Mouse (Mus musculus) liver, adult 10 weeks (tissue): ENCODE results near the gene Zfp386. TPM values are rescaled to one million over a fixed set of nuclear protein-coding genes. Genes with fewer than 3 reads are reported as not detected.

Source experiments
- polyA plus RNA-seq: library from polyadenylated mRNA; stranded (reverse); fragments of 350-450 nt; fragmentation: Illumina TruSeq; extraction: RNeasy Lipid Tissue Mini Kit (QIAGEN cat#74804); gene quantifications from one replicate; pipeline ENCODE4 v1.2.3, GENCODE M21; 2014; ENCODE audit warnings: low read depth, low replicate concordance

The Zfp386 gene
- 49.7 TPM for polyA plus RNA-seq

GRCm38 (mm10) chr12:116047440-116048377 is at the start of gene Zfp386:
Gene Zfp386 (plus strand): TSS chr12:116047724.

GRCm38 (mm10) chr12:116077074-116077854 is 29.7 kb downstream of the Zfp386 start, which contains the start of gene Vipr2:
Gene Vipr2 (plus strand): TSS chr12:116077726.

Other genes starting within 250 kb of the Zfp386 start
- gene Vipr2, start 30.0 kb downstream of the Zfp386 start, polyA plus RNA-seq: not detected
- gene Wdr60, start 215.3 kb downstream of the Zfp386 start, polyA plus RNA-seq: 3.7 TPM
- gene Gm11027, start 227.7 kb downstream of the Zfp386 start, polyA plus RNA-seq: not detected
- gene Esyt2, start 233.5 kb downstream of the Zfp386 start, polyA plus RNA-seq: 28.3 TPM